Mouse (Mus musculus) forebrain, embryonic 12.5 days (tissue): ENCODE measurements around the gene A2ml1. TPM values are rescaled to one million over a fixed set of nuclear protein-coding genes. Genes with fewer than 3 reads are reported as not detected.

Experiments
- ATAC-seq: fragments of 200-750 bp; cut with Nextera tagmentation; 2 replicates; pipeline ENCODE4 v1.8.0; 2017; ENCODE audit warnings: moderate TSS enrichment; ENCODE audit not compliant: low FRiP score
- H3K27ac ChIP-seq: fragments of 300-500 bp; sonication (generic); 2 replicates; pipeline ENCODE4 v1.5.1; 2016; ENCODE audit warnings: mild to moderate bottlenecking
- H3K27me3 ChIP-seq: fragments of 300-500 bp; sonication (generic); 2 replicates; pipeline ENCODE4 v1.6.1; 2016; ENCODE audit warnings: mild to moderate bottlenecking
- H3K36me3 ChIP-seq: fragments of 300-500 bp; sonication (generic); replicated peaks from 2 replicates; pipeline ENCODE4 v1.6.1; 2016; ENCODE audit warnings: mild to moderate bottlenecking
- H3K4me1 ChIP-seq: fragments of 300-500 bp; sonication (generic); 2 replicates; pipeline ENCODE4 v1.6.1; 2016
- H3K4me2 ChIP-seq: fragments of 300-500 bp; sonication (generic); 2 replicates; pipeline ENCODE4 v1.6.1; 2016; ENCODE audit warnings: mild to moderate bottlenecking, moderate library complexity
- H3K4me3 ChIP-seq: fragments of 300-500 bp; sonication (generic); replicated peaks from 2 replicates; pipeline ENCODE4 v1.5.1; 2016; ENCODE audit warnings: mild to moderate bottlenecking
- H3K9ac ChIP-seq: fragments of 300-500 bp; sonication (generic); 2 replicates; pipeline ENCODE4 v1.6.1; 2016; ENCODE audit warnings: mild to moderate bottlenecking
- H3K9me3 ChIP-seq: fragments of 300-500 bp; sonication (generic); 2 replicates; pipeline ENCODE4 v1.6.1; 2016
- WGBS: fragments of 180-500 bp; shearing (Covaris S2); methylation state at CpG from one replicate; pipeline ENCODE4 v1.1.7; 2016; 5-methylcytosine and 5-hydroxymethylcytosine counted together
- polyA plus RNA-seq: library from polyadenylated mRNA; unstranded; fragments of >200 nt; fragmentation: Nextera tagmentation; extraction: Ambion mirVana; gene quantifications from 2 replicates; pipeline ENCODE4 v1.2.1, GENCODE M21; 2016

The A2ml1 gene
- polyA plus RNA-seq, 1 experiment from 2014 or later: 0.57 TPM

DNA sequence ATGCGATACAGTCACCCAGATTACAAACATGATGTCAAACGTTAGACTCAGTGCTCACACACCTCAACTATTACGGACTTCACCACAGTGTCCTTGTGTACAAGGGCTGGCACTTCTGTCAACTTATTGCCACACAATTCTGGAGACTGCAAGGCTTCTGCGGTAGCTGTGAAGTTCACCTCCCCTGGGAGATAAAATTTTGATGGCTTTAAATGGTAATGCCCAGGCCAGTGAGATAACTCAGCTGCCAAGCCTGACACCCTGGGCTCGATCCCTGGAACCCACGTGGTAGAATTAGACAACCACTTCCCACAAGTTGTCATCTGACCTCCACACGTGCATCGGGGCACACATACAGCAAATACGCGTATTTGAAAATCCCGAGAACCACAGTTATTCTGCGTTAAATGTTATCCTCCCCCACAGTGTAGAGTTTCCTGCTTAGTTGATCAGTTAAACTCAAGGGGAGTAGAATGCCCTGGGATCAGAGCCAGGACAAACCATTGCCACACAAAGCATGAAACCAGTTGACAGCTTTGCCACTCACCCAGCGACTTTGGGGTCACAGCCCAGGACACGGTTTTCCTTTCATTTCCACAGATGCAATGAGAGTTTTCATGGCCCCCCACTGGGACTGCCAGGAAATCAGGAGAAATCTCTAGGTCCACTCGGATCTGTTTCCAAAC, 86.6 kb downstream of the A2ml1 start:
- Histone ChIP-seq H3K27ac (no peak overlapping the region), H3K4me1 (no peaks in the 10 kb centered on the region), H3K9ac (no peak overlapping the region), H3K27me3 (no peaks in the 10 kb centered on the region), H3K4me2 (no peak overlapping the region), H3K4me3 (no peak overlapping the region), H3K9me3 (0 out of 2 replicates have a peak, but pooled peaks cover 2% of the 10 kb centered on the region), H3K36me3 (no peaks in the 10 kb centered on the region)
- ATAC-seq: no peak
- 83% methylated on average over 15 of the region's 15 CpGs for WGBS

DNA sequence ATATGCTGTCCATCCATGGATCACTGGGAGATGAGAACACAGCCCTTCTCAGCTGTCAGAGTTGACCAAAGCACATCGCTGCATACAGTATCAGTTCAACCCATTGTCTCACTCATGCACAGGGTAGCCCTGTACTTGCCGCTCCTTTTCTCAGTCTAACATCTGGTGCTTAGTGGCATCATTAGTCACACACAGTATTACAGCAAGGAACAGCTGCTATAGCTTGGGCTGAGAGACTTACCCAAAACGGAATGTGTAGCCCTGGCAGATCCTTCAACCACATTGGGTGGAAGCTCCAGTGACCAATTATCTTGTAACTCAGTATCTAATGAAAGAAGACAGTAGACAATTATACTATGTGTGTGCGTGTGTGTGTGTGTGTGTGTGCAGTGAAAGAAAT, 89.5 kb downstream of the A2ml1 start:
- ATAC-seq: no peak; the same call in 1 of the 2 replicates
- H3K4me3 ChIP-seq: no peak overlapping the region
- no peaks in the 10 kb centered on the region for H3K27me3 ChIP-seq
- H3K36me3 ChIP-seq: no peaks in the 10 kb centered on the region
- no peak overlapping the region for H3K4me2 ChIP-seq
- no peaks in the 10 kb centered on the region for H3K4me1 ChIP-seq
- H3K9me3 ChIP-seq: 0 out of 2 replicates have a peak, but pooled peaks cover 2% of the 10 kb centered on the region
- no peak overlapping the region for H3K27ac ChIP-seq
- WGBS: 87% methylated on average over 4 of the region's 4 CpGs
- no peak overlapping the region for H3K9ac ChIP-seq

DNA sequence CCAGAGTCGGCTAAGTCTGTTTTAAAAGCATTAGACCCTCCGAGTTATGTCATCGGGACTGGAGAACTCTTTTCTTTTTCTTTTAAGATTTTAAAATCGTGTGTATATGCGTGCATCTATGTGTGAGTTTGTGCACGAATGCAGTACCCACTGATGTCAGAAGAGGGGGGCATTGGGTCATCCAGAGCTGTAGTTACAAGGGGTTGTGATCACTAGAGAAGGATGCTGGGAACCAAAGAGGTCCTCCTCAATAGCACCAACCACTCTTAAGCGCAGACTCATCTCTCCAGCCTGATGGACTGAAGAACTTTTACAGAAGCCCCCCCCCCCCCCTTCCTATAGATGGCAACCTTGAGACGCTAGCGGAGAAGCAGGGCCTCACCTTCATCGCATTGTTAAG, 91.3 kb downstream of the A2ml1 start:
- no peaks in the 10 kb centered on the region for H3K4me1 ChIP-seq
- H3K27ac ChIP-seq: no peak overlapping the region
- 96% methylated on average over 10 of the region's 10 CpGs for WGBS
- H3K4me3 ChIP-seq: no peak overlapping the region
- 0 out of 2 replicates have a peak, but pooled peaks cover 2% of the 10 kb centered on the region for H3K9me3 ChIP-seq
- no peak overlapping the region for H3K9ac ChIP-seq
- H3K4me2 ChIP-seq: no peak overlapping the region
- no peak for ATAC-seq
- no peaks in the 10 kb centered on the region for H3K36me3 ChIP-seq
- H3K27me3 ChIP-seq: no peaks in the 10 kb centered on the region

Other genes starting within 250 kb of the A2ml1 start
- 15.4 and 19.7 TPM in 2 replicates for gene Tulp3, start 225.8 kb downstream of the A2ml1 start, polyA plus RNA-seq
- gene Rhno1, start 218.7 kb downstream of the A2ml1 start, polyA plus RNA-seq: 178 and 183 TPM in 2 replicates
- 74.6 and 86.2 TPM in 2 replicates for gene Foxm1, start 218.6 kb downstream of the A2ml1 start, polyA plus RNA-seq
- 0.88 and 1.0 TPM in 2 replicates for gene Tex52, start 206.2 kb downstream of the A2ml1 start, polyA plus RNA-seq
- gene Gm44596, start 206.1 kb downstream of the A2ml1 start, polyA plus RNA-seq: not detected in 2 replicates
- 3.6 and 3.9 TPM in 2 replicates for gene Nrip2, start 182.3 kb downstream of the A2ml1 start, polyA plus RNA-seq
- gene Itfg2, start 156.7 kb downstream of the A2ml1 start, polyA plus RNA-seq: 34.7 and 37.2 TPM in 2 replicates
- 525 and 564 TPM in 2 replicates for gene Fkbp4, start 142.9 kb downstream of the A2ml1 start, polyA plus RNA-seq
- gene Pzp, start 54.9 kb downstream of the A2ml1 start, polyA plus RNA-seq: 0.04 TPM in 1 of 2 replicates, not detected in the other
- gene Klrb1a, start 41.9 kb upstream of the A2ml1 start, polyA plus RNA-seq: not detected in 2 replicates
- gene Clec2h, start 80.8 kb upstream of the A2ml1 start, polyA plus RNA-seq: not detected in 2 replicates
- gene Klrb1, start 141.5 kb upstream of the A2ml1 start, polyA plus RNA-seq: not detected in 2 replicates
- gene Klrb1c, start 207.6 kb upstream of the A2ml1 start, polyA plus RNA-seq: 0.08 TPM in 1 of 2 replicates, not detected in the other
- not detected in 2 replicates for gene Gm44511, start 244.7 kb upstream of the A2ml1 start, polyA plus RNA-seq
- not detected in 2 replicates for gene Klrb1b, start 244.7 kb upstream of the A2ml1 start, polyA plus RNA-seq